In genomic region chr19:53464681-53465080, GRCm38 (mm10) we compare ENCODE assay signal across 8 mouse cellular contexts.
DNase-seq lines count a peak whose midpoint lies in the region; ATAC-seq lines count a peak whose summit lies in the region.

No protein-coding gene starts in this region.

- no peak overlapping the region for H3K4me2 ChIP-seq in heart, embryonic 12.5 days
- no peak overlapping the region for H3K4me2 ChIP-seq in liver, embryonic 12.5 days

- H3K27ac ChIP-seq in heart, embryonic 12.5 days (ENCODE audit: poor library complexity, severe bottlenecking), result no peak overlapping the region
- H3K27ac ChIP-seq in liver, embryonic 12.5 days, result 0 out of 2 replicates have a peak overlapping the region, but pooled peaks have one; percentile 22

- ATAC-seq in heart, embryonic 12.5 days (ENCODE audit: insufficient number of reproducible peaks, low FRiP score), result 0 out of 2 replicates have a peak, but pooled peaks have one; percentile 9
- peak; percentile 37; the same call in 1 of the 2 replicates for ATAC-seq in liver, embryonic 12.5 days

- H3K4me3 ChIP-seq in heart, embryonic 12.5 days, result no peak overlapping the region
- H3K4me3 ChIP-seq in liver, embryonic 12.5 days, result no peak overlapping the region

- H3K27me3 ChIP-seq in heart, embryonic 12.5 days (replicated peaks), result 0 out of 2 replicates have a peak, but pooled peaks cover 4% of the 10 kb centered on the region
- peaks cover 8% of the 10 kb centered on the region; the same call in 1 of the 2 replicates for H3K27me3 ChIP-seq in liver, embryonic 12.5 days (replicated peaks)

- no peaks in the 10 kb centered on the region for H3K36me3 ChIP-seq in heart, embryonic 12.5 days
- no peaks in the 10 kb centered on the region for H3K36me3 ChIP-seq in liver, embryonic 12.5 days

- peaks cover 11% of the 10 kb centered on the region; the same call in 1 of the 2 replicates for H3K4me1 ChIP-seq in heart, embryonic 12.5 days (replicated peaks)
- H3K4me1 ChIP-seq in liver, embryonic 12.5 days, result peaks cover 25% of the 10 kb centered on the region

- no peak for DNase-seq in heart, adult 11 months
- DNase-seq in monocyte, adult 2 months (ENCODE audit: low read depth in 1 of 2, low spot score in 2 of 2), result peak; percentile 51 to 74
- peak; percentile 71 to 78 for DNase-seq in thymus, postnatal 10 days (ENCODE audit: low spot score in 2 of 2)
- DNase-seq in cerebellum, postnatal 14 days, result no peak
- no peak for DNase-seq in urinary bladder, postnatal 4 days (ENCODE audit: low spot score in 2 of 2)
- DNase-seq in retina, embryonic 14.5 days (ENCODE audit: low spot score), result no peak

- WGBS in heart, embryonic 12.5 days, result 56% methylated on average over 5 of the region's 5 CpGs
- 18% methylated on average over 5 of the region's 5 CpGs for WGBS in liver, embryonic 12.5 days (ENCODE audit: insufficient replicate concordance)

- H3K9me3 ChIP-seq in heart, embryonic 12.5 days (replicated peaks), result peaks cover 11% of the 10 kb centered on the region; the same call in 1 of the 2 replicates
- H3K9me3 ChIP-seq in liver, embryonic 12.5 days (replicated peaks), result peaks cover 7% of the 10 kb centered on the region; the same call in 1 of the 2 replicates

- no peak overlapping the region for H3K9ac ChIP-seq in heart, embryonic 12.5 days
- no peak overlapping the region for H3K9ac ChIP-seq in liver, embryonic 12.5 days

Comparison
In these comparisons a context has a peak if more than half of its experiments do, and no peak if none do; other contexts are left out.
1. DNase-seq: peak in monocyte, adult 2 months (2 of 2) and thymus, postnatal 10 days (2 of 2); none in heart, adult 11 months (single experiment), cerebellum, postnatal 14 days (0 of 2), urinary bladder, postnatal 4 days (0 of 2) and retina, embryonic 14.5 days (single experiment).